Mouse (Mus musculus) mouse embryonic stem cell (cell line): ENCODE measurements around the gene Olfr374.

Experiments
- in situ Hi-C, 2 experiments: fragments of 300-500 bp; cut with MboI; formaldehyde crosslinking; loops; 1 replicate in 1 of 2; 3 replicates in 1 of 2; pipeline ENCODE4 v1.14.3; 2019 to 2020; ENCODE audit warnings: low sequenced_read_pairs in 2 of 2, low pct_unique_long_range_greater_than_20kb in 1 of 2, mixed read lengths in 1 of 2; ENCODE audit not compliant: unreplicated experiment in 1 of 2

The Olfr374 gene

DNA sequence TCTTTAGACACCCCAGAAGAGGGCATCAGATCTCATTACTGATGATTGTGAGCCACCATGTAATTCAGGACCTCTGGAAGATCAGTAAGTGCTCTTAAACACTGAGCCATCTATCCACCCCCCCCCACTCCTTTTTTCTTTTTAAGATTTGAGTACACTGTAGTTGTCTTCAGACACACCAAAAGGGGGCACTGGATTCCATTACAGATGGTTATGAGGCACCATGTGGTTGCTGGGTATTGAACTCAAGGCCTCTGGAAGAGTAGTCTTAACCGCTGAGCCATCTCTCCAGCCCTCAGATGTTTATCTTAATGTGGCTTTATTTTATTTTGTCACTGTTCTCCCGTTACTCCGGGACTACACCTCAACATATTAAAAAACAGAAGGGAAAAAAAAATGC, 53.2 kb downstream of the Olfr374 start:
- in situ Hi-C loops: no loop called here

DNA sequence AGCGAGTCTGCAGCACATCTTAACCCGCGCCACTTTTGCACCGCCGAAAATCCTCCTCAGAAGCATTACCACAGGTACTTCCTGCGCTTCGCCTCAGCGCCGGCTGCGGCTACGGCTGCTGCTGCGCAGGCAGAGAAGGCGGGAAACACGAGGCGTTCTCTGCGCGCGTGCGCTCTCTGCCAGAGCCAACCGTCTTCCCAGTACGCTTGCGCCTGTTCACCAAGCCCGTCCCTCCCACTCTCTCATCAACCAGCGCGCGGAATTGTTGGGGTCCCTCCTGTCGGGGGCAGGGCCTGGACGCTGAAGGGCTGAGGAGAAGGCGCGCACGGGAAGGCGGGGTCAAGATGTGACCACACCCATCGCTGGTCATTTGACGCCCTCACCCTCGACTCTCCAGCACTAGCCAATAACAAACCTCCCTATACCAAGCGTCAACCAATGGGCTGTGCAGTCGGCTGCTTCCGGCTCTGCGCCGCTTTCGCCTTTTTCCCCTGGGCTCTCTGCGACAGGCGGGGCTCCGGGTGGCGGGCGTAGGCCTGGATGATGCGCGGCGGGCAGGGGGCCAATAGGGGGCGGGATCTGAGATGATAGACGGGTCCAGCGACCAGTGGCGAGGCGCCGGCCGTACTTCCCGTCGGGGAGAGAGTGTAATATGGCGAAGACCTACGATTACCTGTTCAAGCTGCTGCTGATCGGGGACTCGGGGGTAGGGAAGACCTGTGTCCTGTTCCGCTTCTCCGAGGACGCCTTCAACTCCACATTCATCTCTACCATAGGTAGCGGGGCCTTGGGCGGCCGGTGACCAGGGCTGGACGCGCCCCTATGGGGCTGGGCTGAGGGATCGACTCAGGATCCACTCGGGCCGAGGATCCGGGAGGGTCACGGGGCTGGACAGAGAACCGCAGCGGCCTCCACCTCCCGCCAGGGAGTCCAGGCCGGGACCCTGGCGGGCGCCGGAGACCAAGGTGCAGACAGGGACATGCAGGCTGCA, 54.2 kb downstream of the Olfr374 start, which contains the start of gene Rab8a:
TSS of gene Rab8a (plus strand) at position 494 of the 991 bp plus-strand sequence.
- in situ Hi-C loops: no loop called here

DNA sequence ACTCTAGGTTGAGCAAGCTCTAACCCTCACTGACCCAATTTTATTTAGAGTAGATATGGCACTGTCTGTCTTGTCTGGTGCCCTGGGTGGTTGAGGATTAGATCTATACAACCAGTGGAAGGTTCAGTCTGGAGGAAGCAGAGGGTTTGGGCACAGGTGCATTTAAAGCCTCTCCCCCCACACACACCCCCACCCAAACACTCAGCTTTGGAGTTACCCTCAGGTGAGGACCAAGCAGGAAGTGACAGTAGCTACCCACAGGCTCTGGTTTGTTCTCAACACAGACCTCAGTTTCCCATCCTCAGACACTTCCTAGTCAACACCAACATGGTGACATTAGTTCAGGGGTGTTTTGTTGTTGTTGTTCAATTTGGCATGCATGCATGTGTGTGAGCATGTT, 56.0 kb downstream of the Olfr374 start:
- in situ Hi-C loops: no loop called here
